Mouse (Mus musculus) layer of hippocampus, postnatal 10 days (tissue): ENCODE measurements at regions not wholly inside any gene's neighbourhood (a gene's known extent, or its start where the extent isn't known, plus 50 kb on each side); places are given as distances from the start of the nearest gene placed in this dataset.

Experiments
- DNase-seq, 2 experiments: peaks; one replicate each; pipeline ENCODE4 v3.0.0; 2021; ENCODE audit warnings: low spot score in 2 of 2

GRCm38 (mm10) chr5:79679051-79679450, 1340.9 kb upstream of the Adgrl3 start:
- DNase-seq = no peak

GRCm38 (mm10) chr5:79680321-79680720, 1339.6 kb upstream of the Adgrl3 start:
- DNase-seq = no peak

GRCm38 (mm10) chr5:79706631-79707030, 1313.3 kb upstream of the Adgrl3 start:
- no peak for DNase-seq

DNA sequence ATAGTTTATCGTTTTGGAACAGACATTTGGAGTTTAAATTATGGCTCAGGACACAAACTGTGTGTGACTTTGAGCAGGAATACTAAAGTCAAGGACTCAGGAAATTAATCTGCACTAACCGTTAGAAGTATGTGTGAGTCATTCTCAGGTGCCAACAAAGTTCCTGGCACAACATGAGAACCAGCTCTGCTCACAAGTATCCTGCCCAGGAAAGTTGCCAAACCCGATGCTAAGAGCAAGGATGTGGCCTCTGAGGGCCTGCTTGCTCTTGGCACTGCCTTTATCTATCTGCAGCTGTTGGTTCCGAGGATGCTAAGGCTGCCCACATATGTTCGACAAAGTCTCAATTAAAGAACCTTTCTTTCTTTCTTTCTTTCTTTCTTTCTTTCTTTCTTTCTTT, 1285.1 kb upstream of the Adgrl3 start:
- DNase-seq = no peak

- no peak for DNase-seq
Measured at GRCm38 (mm10) chr5:79784391-79784790, 1235.5 kb upstream of the Adgrl3 start.

GRCm38 (mm10) chr5:79826531-79826930, 1193.4 kb upstream of the Adgrl3 start:
- DNase-seq = no peak

GRCm38 (mm10) chr5:79846456-79846855, 1173.5 kb upstream of the Adgrl3 start:
- no peak for DNase-seq

GRCm38 (mm10) chr5:79855866-79856265, 1164.1 kb upstream of the Adgrl3 start:
- peak; percentile 4 to 17 for DNase-seq

DNA sequence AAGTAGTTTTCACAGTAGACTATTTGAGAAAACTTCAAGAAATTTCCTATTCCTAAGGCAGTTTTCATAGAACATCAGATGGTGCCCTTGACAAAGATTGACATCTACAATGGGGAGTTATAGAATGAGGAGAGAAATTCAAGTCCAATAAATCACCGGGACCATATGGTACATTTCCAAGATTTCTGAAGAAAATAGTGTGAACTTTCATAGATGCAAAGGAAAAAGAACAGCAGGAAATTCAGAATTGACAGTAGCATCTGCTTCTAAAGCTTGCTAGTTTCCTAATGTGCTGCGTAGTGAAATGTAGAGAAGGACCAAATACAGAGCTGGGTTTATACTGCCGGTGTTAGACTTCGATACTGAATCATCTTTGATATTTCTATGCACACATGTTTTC, 1119.2 kb upstream of the Adgrl3 start:
- no peak for DNase-seq

- DNase-seq = no peak
Measured at GRCm38 (mm10) chr5:79905341-79905740, 1114.6 kb upstream of the Adgrl3 start.
